Mouse (Mus musculus) ES-E14 (cell line): Measurements from ENCODE around the gene Wfdc16. TPM values are rescaled to one million over a fixed set of nuclear protein-coding genes. Genes with fewer than 3 reads are reported as not detected.

Experiments used
- DNase-seq: peaks from one replicate; pipeline ENCODE4 v3.0.0-alpha.2; 2013; ENCODE audit warnings: low read depth, low spot score
- H3K27ac ChIP-seq: 2 replicates; pipeline ENCODE4 v1.5.1; 2012; ENCODE audit warnings: low read depth, mild to moderate bottlenecking, low read length, moderate library complexity, mixed read lengths; ENCODE audit not compliant: poor library complexity, insufficient read depth, severe bottlenecking
- H3K36me3 ChIP-seq: 2 replicates; pipeline ENCODE4 v1.6.1; 2012; ENCODE audit warnings: mild to moderate bottlenecking, low read length, moderate library complexity, mixed read lengths; ENCODE audit not compliant: control insufficient read depth, poor library complexity, insufficient read depth, severe bottlenecking
- H3K4me1 ChIP-seq, 2 experiments: fragments of 150-350 bp in 1 of 2; sonication (generic) in 1 of 2; 2 replicates each; pipeline ENCODE4 v1.6.1; 2012; ENCODE audit warnings: low read length in 2 of 2, mild to moderate bottlenecking in 1 of 2, mixed read lengths in 1 of 2; ENCODE audit not compliant: control insufficient read depth in 2 of 2, insufficient read depth in 2 of 2, poor library complexity in 1 of 2
- H3K4me3 ChIP-seq, 2 experiments: fragments of 150-350 bp in 1 of 2; sonication (generic) in 1 of 2; 2 replicates each; pipeline ENCODE4 v1.5.1; 2012; ENCODE audit warnings: low read length in 2 of 2, low read depth in 1 of 2, mild to moderate bottlenecking in 1 of 2, mixed read lengths in 1 of 2; ENCODE audit not compliant: insufficient read depth in 1 of 2, poor library complexity in 1 of 2, severe bottlenecking in 1 of 2
- H3K9ac ChIP-seq: 2 replicates; pipeline ENCODE4 v1.6.1; 2012; ENCODE audit warnings: low read depth, mild to moderate bottlenecking, low read length, mixed read lengths; ENCODE audit not compliant: poor library complexity, insufficient read depth, severe bottlenecking
- H3K9me3 ChIP-seq: fragments of 150-350 bp; sonication (generic); 2 replicates; pipeline ENCODE4 v1.6.1; 2012; ENCODE audit warnings: low read depth, mild to moderate bottlenecking, low read length; ENCODE audit not compliant: control insufficient read depth, insufficient read depth
- CHD2 ChIP-seq: IDR thresholded peaks from 2 replicates; pipeline ENCODE4 v1.6.1; 2014; ENCODE audit warnings: mild to moderate bottlenecking, low read depth, low read length, inconsistent platforms
- HCFC1 ChIP-seq: IDR thresholded peaks from 2 replicates; pipeline ENCODE4 v1.6.1; 2012; ENCODE audit warnings: low read length, inconsistent platforms, borderline replicate concordance; ENCODE audit not compliant: insufficient read depth
- MAFK ChIP-seq: IDR thresholded peaks from 2 replicates; pipeline ENCODE4 v1.6.1; 2014; ENCODE audit warnings: mild to moderate bottlenecking, low read depth, low read length, inconsistent platforms; ENCODE audit not compliant: insufficient read depth
- ZC3H11A ChIP-seq: IDR thresholded peaks from 2 replicates; pipeline ENCODE4 v1.6.1; 2012; ENCODE audit warnings: low read depth, mild to moderate bottlenecking, inconsistent platforms, low read length, borderline replicate concordance
- ZNF384 ChIP-seq: IDR thresholded peaks from 2 replicates; pipeline ENCODE4 v1.6.1; 2012; ENCODE audit warnings: low read depth, low read length, inconsistent platforms
- in situ Hi-C, 2 experiments: fragments of 600-800 bp; cut with MboI; formaldehyde crosslinking; loops; one replicate each; pipeline ENCODE4 v1.15.1; 2025; ENCODE audit warnings: low sequenced_read_pairs in 2 of 2, inconsistent platforms in 1 of 2; ENCODE audit not compliant: unreplicated experiment in 2 of 2
- total RNA-seq: library from RNA; depleted of rRNA; stranded (reverse); fragments of 300-350 nt; gene quantifications from 2 replicates; pipeline ENCODE4 v1.2.3, GENCODE M21; 2012

Wfdc16 gene
- total RNA-seq, 1 experiment: not detected

- Histone ChIP-seq H3K9me3 (no peaks in the 10 kb centered on the region), H3K4me3 (no peak overlapping the region), H3K27ac (no peak overlapping the region), H3K9ac (no peak overlapping the region), H3K36me3 (no peaks in the 10 kb centered on the region), H3K4me1 (no peaks in the 10 kb centered on the region)
- no peak for DNase-seq
- no peak for TF ChIP-seq ZNF384
- no peak for TF ChIP-seq ZC3H11A
- TF ChIP-seq MAFK: no peak
- no peak for TF ChIP-seq CHD2
- TF ChIP-seq HCFC1: no peak
- in situ Hi-C loops: no loop called here
Observed at GRCm38 (mm10) chr2:164664851-164665250, 26.3 kb upstream of the Wfdc16 start.

- in situ Hi-C loops: no loop called here
- H3K27ac ChIP-seq: no peak within 1 kb of the TSS
- no peak for TF ChIP-seq ZNF384
- no peak for TF ChIP-seq MAFK
- TF ChIP-seq HCFC1: no peak
- no peak for TF ChIP-seq CHD2
- TF ChIP-seq ZC3H11A: no peak
- no peaks in the 10 kb centered on the region for H3K36me3 ChIP-seq
- DNase-seq: no peak
- H3K4me3 ChIP-seq: peak within 1 kb of the TSS in 1 of 2 experiments; percentile 48; a peak in 2 of 4 replicates
- H3K9ac ChIP-seq: no peak within 1 kb of the TSS
- no peaks in the 10 kb centered on the region for H3K4me1 ChIP-seq
- H3K9me3 ChIP-seq: no peaks in the 10 kb centered on the region
Observed at GRCm38 (mm10) chr2:164656483-164656882, 17.9 kb upstream of the Wfdc16 start, which contains the start of gene Wfdc9. Gene Wfdc9 (minus strand): TSS chr2:164656583.

GRCm38 (mm10) chr2:164655858-164656257, 17.3 kb upstream of the Wfdc16 start, which contains the start of gene Wfdc10:
Gene Wfdc10 (plus strand): TSS chr2:164656046.
- no peaks in the 10 kb centered on the region for H3K4me1 ChIP-seq
- peak; percentile 48 for DNase-seq

GRCm38 (mm10) chr2:164641881-164642673, 3.5 kb upstream of the Wfdc16 start:
- Histone ChIP-seq H3K4me1 (no peaks in the 10 kb centered on the region), H3K27ac (no peak overlapping the region), H3K9ac (no peak overlapping the region), H3K36me3 (no peaks in the 10 kb centered on the region), H3K9me3 (no peaks in the 10 kb centered on the region), H3K4me3 (no peak overlapping the region)
- TF ChIP-seq CHD2 (no peak), MAFK (no peak), ZNF384 (no peak), ZC3H11A (no peak), HCFC1 (no peak)
- in situ Hi-C loops: no loop called here
- no peak for DNase-seq

More at GRCm38 (mm10) chr2:164655858-164656257, 17.3 kb upstream of the Wfdc16 start, which contains the start of gene Wfdc10:
- in situ Hi-C loops: no loop called here
- TF ChIP-seq HCFC1: no peak
- H3K4me3 ChIP-seq: peak within 1 kb of the TSS in 1 of 2 experiments; percentile 48; a peak in 2 of 4 replicates
- H3K36me3 ChIP-seq: no peaks in the 10 kb centered on the region
- H3K9me3 ChIP-seq: no peaks in the 10 kb centered on the region
- H3K27ac ChIP-seq: no peak within 1 kb of the TSS
- no peak within 1 kb of the TSS for H3K9ac ChIP-seq
